In genomic region chr12:72491063-72491719, GRCm38 (mm10) we compare ENCODE assay signal across 23 mouse cellular contexts. TPM values are rescaled to one million over a fixed set of nuclear protein-coding genes. Genes with fewer than 3 reads are reported as not detected.
DNase-seq lines count a peak whose midpoint lies in the region; ATAC-seq and TF ChIP-seq lines count a peak whose summit lies in the region.
"Had no signal": no experiment of that assay in that cellular context is flagged by ENCODE, and none has a peak within 500 bp of the region (broad histone marks: within the 10 kb centered on the region; RNA-seq: fewer than 3 reads in every experiment).

No protein-coding gene starts in this region.

- H3K4me2 ChIP-seq in heart, postnatal 0 days (ENCODE audit: low read depth, low read length), result no peak overlapping the region
- no peak overlapping the region for H3K4me2 ChIP-seq in liver, postnatal 0 days (ENCODE audit: low read depth, low read length)
- H3K4me2 ChIP-seq: embryonic facial prominence, embryonic 12.5 days; limb, embryonic 13.5 days; midbrain, embryonic 15.5 days had no signal

- H3K4me1 ChIP-seq in heart, postnatal 0 days (ENCODE audit: control insufficient read depth, insufficient read depth), result no peaks in the 10 kb centered on the region
- no peaks in the 10 kb centered on the region for H3K4me1 ChIP-seq in heart, embryonic 10.5 days
- peaks cover 68% of the 10 kb centered on the region for H3K4me1 ChIP-seq in megakaryocyte, embryonic 14.5 days
- H3K4me1 ChIP-seq in liver, postnatal 0 days (ENCODE audit: insufficient read depth), result peaks cover 5% of the 10 kb centered on the region
- H3K4me1 ChIP-seq in kidney, adult 2 months (ENCODE audit: control insufficient read depth, insufficient read depth, low read length), result no peaks in the 10 kb centered on the region
- H3K4me1 ChIP-seq: embryonic facial prominence, embryonic 12.5 days; hindbrain, embryonic 10.5 days; limb, embryonic 13.5 days; midbrain, embryonic 15.5 days had no signal

- DNase-seq in heart, postnatal 0 days (ENCODE audit: low spot score), result peak; percentile 37
- no peak for DNase-seq in heart, embryonic 10.5 days (ENCODE audit: low spot score)
- DNase-seq in liver, postnatal 0 days, result no peak
- DNase-seq in urinary bladder, postnatal 4 days (ENCODE audit: low spot score in 2 of 2), result no peak
- DNase-seq in kidney, adult 2 months, result no peak
- DNase-seq: adrenal gland, adult 2 months; cerebellum, adult 9-11 months; gastrocnemius, postnatal 10 days; kidney, adult 18-20 months; kidney, postnatal 10 days; layer of hippocampus, postnatal 36 days; right cerebral cortex, postnatal 25 days; thymus, adult 2 months had no signal

- H3K27me3 ChIP-seq in heart, postnatal 0 days (ENCODE audit: control insufficient read depth, insufficient read depth, low read length), result no peaks in the 10 kb centered on the region
- H3K27me3 ChIP-seq in heart, embryonic 10.5 days (ENCODE audit: insufficient read depth, poor library complexity, severe bottlenecking), result no peaks in the 10 kb centered on the region
- no peaks in the 10 kb centered on the region for H3K27me3 ChIP-seq in megakaryocyte, embryonic 14.5 days (replicated peaks)
- H3K27me3 ChIP-seq in liver, postnatal 0 days (ENCODE audit: insufficient read depth, low read length), result no peaks in the 10 kb centered on the region
- H3K27me3 ChIP-seq in kidney, adult 2 months (replicated peaks; ENCODE audit: control insufficient read depth, insufficient read depth, low read length), result no peaks in the 10 kb centered on the region
- H3K27me3 ChIP-seq: embryonic facial prominence, embryonic 12.5 days; limb, embryonic 13.5 days; midbrain, embryonic 15.5 days had no signal

- H3K9ac ChIP-seq in heart, postnatal 0 days (replicated peaks; ENCODE audit: low read depth, low read length), result no peak overlapping the region
- H3K9ac ChIP-seq in liver, postnatal 0 days (replicated peaks), result no peak overlapping the region
- H3K9ac ChIP-seq: embryonic facial prominence, embryonic 12.5 days; limb, embryonic 13.5 days; midbrain, embryonic 15.5 days had no signal

- peak overlapping the region; percentile 17; the same call in 1 of the 2 replicates for H3K27ac ChIP-seq in heart, postnatal 0 days (ENCODE audit: low read depth)
- H3K27ac ChIP-seq in heart, embryonic 10.5 days, result no peak overlapping the region
- H3K27ac ChIP-seq in liver, postnatal 0 days (ENCODE audit: low read depth), result peak overlapping the region; percentile 98
- H3K27ac ChIP-seq in kidney, adult 2 months (ENCODE audit: insufficient read depth, low read depth, low read length), result no peak overlapping the region
- H3K27ac ChIP-seq: embryonic facial prominence, embryonic 12.5 days; hindbrain, embryonic 10.5 days; limb, embryonic 13.5 days; midbrain, embryonic 15.5 days had no signal

- no peak for TF ChIP-seq CTCF in heart, postnatal 0 days (IDR thresholded peaks at IDR 0.05; ENCODE audit: low read depth)
- no peak for TF ChIP-seq CTCF in liver, postnatal 0 days (IDR thresholded peaks at IDR 0.05; ENCODE audit: low read depth)
- no peak for TF ChIP-seq CTCF in kidney, adult 2 months (conservative IDR thresholded peaks at IDR 0.05; ENCODE audit: insufficient read depth, insufficient read length, low read depth, low read length)

- H3K9me3 ChIP-seq in heart, postnatal 0 days (replicated peaks; ENCODE audit: control insufficient read depth, low read length), result no peaks in the 10 kb centered on the region
- H3K9me3 ChIP-seq in heart, embryonic 10.5 days, result no peaks in the 10 kb centered on the region
- H3K9me3 ChIP-seq in megakaryocyte, embryonic 14.5 days, result no peaks in the 10 kb centered on the region
- no peaks in the 10 kb centered on the region for H3K9me3 ChIP-seq in liver, postnatal 0 days (ENCODE audit: low read length)
- H3K9me3 ChIP-seq: embryonic facial prominence, embryonic 12.5 days; hindbrain, embryonic 10.5 days; limb, embryonic 13.5 days; midbrain, embryonic 15.5 days had no signal

- H3K36me3 ChIP-seq in heart, postnatal 0 days (replicated peaks; ENCODE audit: control insufficient read depth, insufficient read depth, low read length), result no peaks in the 10 kb centered on the region
- no peaks in the 10 kb centered on the region for H3K36me3 ChIP-seq in heart, embryonic 10.5 days
- no peaks in the 10 kb centered on the region for H3K36me3 ChIP-seq in megakaryocyte, embryonic 14.5 days (replicated peaks; ENCODE audit: low read length)
- H3K36me3 ChIP-seq in liver, postnatal 0 days (replicated peaks; ENCODE audit: insufficient read depth, low read length), result no peaks in the 10 kb centered on the region
- H3K36me3 ChIP-seq in kidney, adult 2 months (ENCODE audit: control insufficient read depth, insufficient read depth, low read length), result no peaks in the 10 kb centered on the region
- H3K36me3 ChIP-seq: embryonic facial prominence, embryonic 12.5 days; hindbrain, embryonic 10.5 days; limb, embryonic 13.5 days; midbrain, embryonic 15.5 days had no signal

- no peak for TF ChIP-seq POLR2A in kidney, adult 2 months (IDR thresholded peaks at IDR 0.05; ENCODE audit: low read depth, low read length)

- whole genome bisulfite sequencing in heart, postnatal 0 days, result 36% methylated on average over 3 of the region's 3 CpGs
- WGBS in heart, embryonic 10.5 days, result 53% methylated on average over 3 of the region's 3 CpGs
- WGBS in liver, postnatal 0 days (ENCODE audit: insufficient replicate concordance), result 55% methylated on average over 3 of the region's 3 CpGs
- WGBS in kidney, adult 2 months, result 59% methylated on average over 3 of the region's 3 CpGs

- 0 out of 2 replicates have a peak, but pooled peaks have one; percentile 33 for ATAC-seq in heart, postnatal 0 days (ENCODE audit: insufficient read depth, low read depth)
- no peak for ATAC-seq in megakaryocyte, adult 5-6 weeks (ENCODE audit: poor library complexity, severe bottlenecking)
- no peak for ATAC-seq in liver, postnatal 0 days
- ATAC-seq: forebrain, embryonic 14.5 days; midbrain, embryonic 15.5 days had no signal

- H3K4me3 ChIP-seq in heart, postnatal 0 days (ENCODE audit: low read depth, low read length), result no peak overlapping the region
- H3K4me3 ChIP-seq in heart, embryonic 10.5 days, result no peak overlapping the region
- H3K4me3 ChIP-seq in megakaryocyte, embryonic 14.5 days (replicated peaks), result peak overlapping the region; percentile 77
- no peak overlapping the region for H3K4me3 ChIP-seq in liver, postnatal 0 days (ENCODE audit: low read depth, low read length)
- no peak overlapping the region for H3K4me3 ChIP-seq in kidney, adult 2 months (ENCODE audit: insufficient read depth, low read depth, low read length)
- H3K4me3 ChIP-seq: embryonic facial prominence, embryonic 12.5 days; erythroblast, embryonic 14.5 days; hindbrain, embryonic 10.5 days; limb, embryonic 13.5 days; midbrain, embryonic 15.5 days had no signal

- no peak for TF ChIP-seq EP300 in heart, postnatal 0 days (IDR thresholded peaks at IDR 0.05; ENCODE audit: low read depth)
- TF ChIP-seq EP300 in liver, postnatal 0 days (IDR thresholded peaks at IDR 0.05; ENCODE audit: low read depth), result no peak

RNA-seq across cellular contexts. Expression of gene Pcnx4, which starts 45.0 kb away (rescaled TPM):
- total RNA-seq in heart, postnatal 0 days (2014; rRNA removed; ENCODE audit: low replicate concordance), result 1.4 and 1.6 TPM in 2 replicates
- polyA plus RNA-seq in heart, postnatal 0 days (2015; fragmentation: Nextera tagmentation; extraction: Ambion mirVana), result 3.4 and 3.7 TPM in 2 replicates
- 9.3 and 11.6 TPM in 2 replicates for polyA plus RNA-seq in heart, embryonic 10.5 days (2016; fragmentation: Nextera tagmentation; extraction: Ambion mirVana)
- 0.63 and 1.5 TPM in 2 replicates for polyA plus RNA-seq in megakaryocyte, embryonic 14.5 days (2012; ENCODE audit: insufficient read depth, low replicate concordance)
- 1.5 TPM in 2 replicates for total RNA-seq in megakaryocyte, adult 5-6 weeks (2015)
- 0.24 and 0.95 TPM in 2 replicates for total RNA-seq in megakaryocyte, adult 5-6 weeks (2017)
- polyA plus RNA-seq in liver, postnatal 0 days (2015; fragmentation: Nextera tagmentation; extraction: Ambion mirVana), result 1.9 TPM in 2 replicates
- polyA plus RNA-seq in kidney, adult 2 months (2012; rRNA removed), result 3.2 and 3.4 TPM in 2 replicates

RNA-seq across cellular contexts. Expression of gene Lrrc9, which starts 49.5 kb away (rescaled TPM):
- total RNA-seq in heart, postnatal 0 days (2014; rRNA removed; ENCODE audit: low replicate concordance), result 0.46 and 0.76 TPM in 2 replicates
- 0.31 and 0.51 TPM in 2 replicates for polyA plus RNA-seq in heart, postnatal 0 days (2015; fragmentation: Nextera tagmentation; extraction: Ambion mirVana)
- polyA plus RNA-seq in heart, embryonic 10.5 days (2016; fragmentation: Nextera tagmentation; extraction: Ambion mirVana), result 1.2 and 1.4 TPM in 2 replicates
- polyA plus RNA-seq in megakaryocyte, embryonic 14.5 days (2012; ENCODE audit: insufficient read depth, low replicate concordance), result 0.30 and 2.3 TPM in 2 replicates
- total RNA-seq in megakaryocyte, adult 5-6 weeks (2015), result not detected in 2 replicates
- 0.15 and 0.45 TPM in 2 replicates for total RNA-seq in megakaryocyte, adult 5-6 weeks (2017)
- 0.11 and 0.12 TPM in 2 replicates for polyA plus RNA-seq in liver, postnatal 0 days (2015; fragmentation: Nextera tagmentation; extraction: Ambion mirVana)
- 0.07 TPM in 1 of 2 replicates, not detected in the other for polyA plus RNA-seq in kidney, adult 2 months (2012; rRNA removed)
- total RNA-seq: neutrophil, adult 5-6 weeks had no signal
- polyA plus RNA-seq: erythroblast, embryonic 14.5 days; spleen, adult 2 months had no signal

Comparison
In these comparisons a context has a peak if more than half of its experiments do, and no peak if none do; other contexts are left out.
1. H3K27ac ChIP-seq: peak in heart, postnatal 0 days (single experiment) and liver, postnatal 0 days (single experiment); none in heart, embryonic 10.5 days (single experiment) and kidney, adult 2 months (single experiment).